Mouse (Mus musculus): ENCODE measurements at regions not wholly inside any gene's neighbourhood (a gene's known extent, or its start where the extent isn't known, plus 50 kb on each side); places are given as distances from the start of the nearest gene placed in this dataset.
A peak's percentile ranks its signal among the peaks of the same experiment; 100 is the strongest.

- WGBS: 55% methylated on average over 5 of the region's 5 CpGs
- H3K4me3 ChIP-seq (ENCODE audit: low read depth, low read length): no peak overlapping the region
- no peak overlapping the region for H3K9ac ChIP-seq (ENCODE audit: low read depth, low read length)
- no peak overlapping the region for H3K27ac ChIP-seq (replicated peaks; ENCODE audit: low read depth, low read length)
- DNase-seq (ENCODE audit: low spot score) (no peak), ATAC-seq (ENCODE audit: low read depth) (no peak)
- H3K4me1 ChIP-seq (ENCODE audit: control insufficient read depth, insufficient read depth, low read length): no peaks in the 10 kb centered on the region
- H3K9me3 ChIP-seq (ENCODE audit: control insufficient read depth, low read length): no peaks in the 10 kb centered on the region
- H3K27me3 ChIP-seq (replicated peaks; ENCODE audit: control insufficient read depth, insufficient read depth, low read length): no peaks in the 10 kb centered on the region
- no peaks in the 10 kb centered on the region for H3K36me3 ChIP-seq (ENCODE audit: control insufficient read depth, insufficient read depth, low read length)
- no peak overlapping the region for H3K4me2 ChIP-seq (ENCODE audit: low read depth, low read length)
Observed at GRCm38 (mm10) chr12:6930726-6931125, 1046.7 kb upstream of the Apob start.

DNA sequence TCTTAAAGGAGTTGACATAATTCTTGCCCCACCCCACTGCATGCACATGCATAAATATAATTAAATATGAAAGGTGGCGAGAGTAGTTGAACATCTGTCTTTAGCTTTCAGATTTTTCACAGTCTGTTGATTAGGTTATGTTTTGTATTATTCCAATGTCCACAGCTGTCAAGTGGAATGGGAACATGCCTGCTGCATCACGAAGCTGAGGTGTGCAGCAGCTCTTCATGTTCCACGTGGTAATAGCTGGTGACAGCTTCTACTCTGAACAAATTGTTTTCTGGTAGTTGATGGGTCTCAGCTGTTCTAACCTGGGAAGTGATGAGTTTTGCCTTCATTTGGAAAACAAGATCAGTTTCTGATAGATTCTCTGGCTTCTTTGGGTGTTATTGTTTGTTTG is 1020.8 kb upstream of the Apob start:
- H3K9ac ChIP-seq (ENCODE audit: low read depth, low read length): no peak overlapping the region
- no peak overlapping the region for H3K4me2 ChIP-seq (ENCODE audit: low read depth, low read length)
- H3K27ac ChIP-seq (replicated peaks; ENCODE audit: low read depth, low read length): no peak overlapping the region
- no peaks in the 10 kb centered on the region for H3K36me3 ChIP-seq (ENCODE audit: control insufficient read depth, insufficient read depth, low read length)
- H3K4me3 ChIP-seq (ENCODE audit: low read depth, low read length): no peak overlapping the region
- no peaks in the 10 kb centered on the region for H3K9me3 ChIP-seq (ENCODE audit: control insufficient read depth, low read length)
- WGBS: 58% methylated on average over 3 of the region's 3 CpGs
- DNase-seq (ENCODE audit: low spot score) (peak; percentile 32), ATAC-seq (ENCODE audit: low read depth) (no peak)
- no peaks in the 10 kb centered on the region for H3K4me1 ChIP-seq (ENCODE audit: control insufficient read depth, insufficient read depth, low read length)
- no peaks in the 10 kb centered on the region for H3K27me3 ChIP-seq (replicated peaks; ENCODE audit: control insufficient read depth, insufficient read depth, low read length)

GRCm38 (mm10) chr12:6984664-6985063 is 992.8 kb upstream of the Apob start:
- H3K9me3 ChIP-seq (ENCODE audit: control insufficient read depth, low read length): no peaks in the 10 kb centered on the region
- ATAC-seq (ENCODE audit: low read depth): no peak
- DNase-seq (ENCODE audit: low spot score): no peak
- no peak overlapping the region for H3K27ac ChIP-seq (replicated peaks; ENCODE audit: low read depth, low read length)
- H3K4me1 ChIP-seq (ENCODE audit: control insufficient read depth, insufficient read depth, low read length): no peaks in the 10 kb centered on the region; the same call in 1 of the 2 replicates
- no peak overlapping the region for H3K4me2 ChIP-seq (ENCODE audit: low read depth, low read length)
- WGBS: 83% methylated on average over 4 of the region's 4 CpGs
- H3K36me3 ChIP-seq (ENCODE audit: control insufficient read depth, insufficient read depth, low read length): no peaks in the 10 kb centered on the region
- no peak overlapping the region for H3K9ac ChIP-seq (ENCODE audit: low read depth, low read length)
- no peak overlapping the region for H3K4me3 ChIP-seq (ENCODE audit: low read depth, low read length)
- no peaks in the 10 kb centered on the region for H3K27me3 ChIP-seq (replicated peaks; ENCODE audit: control insufficient read depth, insufficient read depth, low read length)

DNA sequence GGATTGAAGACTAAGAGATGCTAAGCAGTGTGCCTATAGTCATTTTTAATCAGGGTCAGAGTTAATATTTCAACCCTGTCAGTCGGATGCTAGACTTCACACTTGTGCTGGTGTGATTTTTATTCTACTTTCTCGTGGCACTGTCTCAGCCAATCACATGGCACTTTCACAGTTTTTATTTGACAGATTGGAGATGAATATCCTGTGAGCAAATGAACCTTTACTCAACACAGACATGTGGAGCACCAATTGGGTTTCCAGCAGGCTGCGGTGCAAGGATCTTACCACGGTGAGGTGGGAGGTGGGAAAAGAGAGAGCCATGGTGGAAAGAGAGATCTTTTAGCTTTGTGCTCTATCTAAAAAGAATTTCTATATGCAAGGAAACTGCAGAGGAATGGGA is 949.0 kb upstream of the Apob start:
- no peak overlapping the region for H3K9ac ChIP-seq (ENCODE audit: low read depth, low read length)
- DNase-seq (ENCODE audit: low spot score) (no peak), ATAC-seq (ENCODE audit: low read depth) (no peak)
- H3K9me3 ChIP-seq (ENCODE audit: control insufficient read depth, low read length): no peaks in the 10 kb centered on the region
- H3K4me3 ChIP-seq (ENCODE audit: low read depth, low read length): no peak overlapping the region
- H3K4me1 ChIP-seq (ENCODE audit: control insufficient read depth, insufficient read depth, low read length): no peaks in the 10 kb centered on the region
- H3K27me3 ChIP-seq (replicated peaks; ENCODE audit: control insufficient read depth, insufficient read depth, low read length): no peaks in the 10 kb centered on the region
- H3K27ac ChIP-seq (replicated peaks; ENCODE audit: low read depth, low read length): no peak overlapping the region
- no peaks in the 10 kb centered on the region for H3K36me3 ChIP-seq (ENCODE audit: control insufficient read depth, insufficient read depth, low read length)
- WGBS: 86% methylated on average over 4 of the region's 4 CpGs
- no peak overlapping the region for H3K4me2 ChIP-seq (ENCODE audit: low read depth, low read length)

GRCm38 (mm10) chr12:7029396-7030065 is 947.9 kb upstream of the Apob start:
- H3K27me3 ChIP-seq (replicated peaks; ENCODE audit: control insufficient read depth, insufficient read depth, low read length): no peaks in the 10 kb centered on the region
- no peak overlapping the region for H3K4me2 ChIP-seq (ENCODE audit: low read depth, low read length)
- no peak for ATAC-seq (ENCODE audit: low read depth)
- no peaks in the 10 kb centered on the region for H3K9me3 ChIP-seq (ENCODE audit: control insufficient read depth, low read length)
- no peaks in the 10 kb centered on the region for H3K36me3 ChIP-seq (ENCODE audit: control insufficient read depth, insufficient read depth, low read length)
- WGBS: 65% methylated on average over 4 of the region's 4 CpGs
- H3K27ac ChIP-seq (replicated peaks; ENCODE audit: low read depth, low read length): no peak overlapping the region
- H3K9ac ChIP-seq (ENCODE audit: low read depth, low read length): no peak overlapping the region
- no peak for DNase-seq (ENCODE audit: low spot score)
- H3K4me3 ChIP-seq (ENCODE audit: low read depth, low read length): no peak overlapping the region
- H3K4me1 ChIP-seq (ENCODE audit: control insufficient read depth, insufficient read depth, low read length): no peaks in the 10 kb centered on the region

DNA sequence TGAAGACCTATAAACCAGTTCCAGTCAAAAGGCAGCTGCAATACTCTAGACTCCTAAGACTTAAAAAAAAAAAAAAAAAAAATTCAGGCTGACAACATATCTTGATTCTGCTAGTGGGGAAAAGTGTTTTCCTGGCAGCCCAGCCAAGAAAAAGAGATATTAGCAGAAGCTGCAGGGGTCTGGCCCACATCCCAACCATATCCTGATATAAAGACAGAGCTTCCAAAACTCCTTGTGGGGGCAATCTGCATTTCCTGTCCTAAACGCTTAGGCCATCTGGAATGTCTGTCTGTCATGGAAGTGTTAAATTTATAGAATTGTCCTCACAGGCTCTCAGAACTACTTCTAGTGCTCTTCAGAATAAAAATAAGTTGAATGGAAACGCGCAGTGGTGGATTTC is 926.7 kb upstream of the Apob start:
- no peaks in the 10 kb centered on the region for H3K36me3 ChIP-seq (ENCODE audit: control insufficient read depth, insufficient read depth, low read length)
- 69% methylated on average over 3 of the region's 3 CpGs for WGBS
- H3K4me1 ChIP-seq (ENCODE audit: control insufficient read depth, insufficient read depth, low read length): no peaks in the 10 kb centered on the region
- no peak overlapping the region for H3K9ac ChIP-seq (ENCODE audit: low read depth, low read length)
- DNase-seq (ENCODE audit: low spot score): peak; percentile 48
- no peak for ATAC-seq (ENCODE audit: low read depth)
- H3K9me3 ChIP-seq (ENCODE audit: control insufficient read depth, low read length): no peaks in the 10 kb centered on the region
- no peak overlapping the region for H3K4me3 ChIP-seq (ENCODE audit: low read depth, low read length)
- H3K27ac ChIP-seq (replicated peaks; ENCODE audit: low read depth, low read length): no peak overlapping the region
- H3K27me3 ChIP-seq (replicated peaks; ENCODE audit: control insufficient read depth, insufficient read depth, low read length): no peaks in the 10 kb centered on the region
- no peak overlapping the region for H3K4me2 ChIP-seq (ENCODE audit: low read depth, low read length)

- Histone ChIP-seq H3K36me3 (ENCODE audit: control insufficient read depth, insufficient read depth, low read length) (no peaks in the 10 kb centered on the region), H3K27me3 (replicated peaks; ENCODE audit: control insufficient read depth, insufficient read depth, low read length) (no peaks in the 10 kb centered on the region), H3K9ac (ENCODE audit: low read depth, low read length) (no peak overlapping the region), H3K27ac (replicated peaks; ENCODE audit: low read depth, low read length) (no peak overlapping the region), H3K4me3 (ENCODE audit: low read depth, low read length) (no peak overlapping the region), H3K4me2 (ENCODE audit: low read depth, low read length) (no peak overlapping the region), H3K9me3 (ENCODE audit: control insufficient read depth, low read length) (no peaks in the 10 kb centered on the region), H3K4me1 (ENCODE audit: control insufficient read depth, insufficient read depth, low read length) (no peaks in the 10 kb centered on the region)
- DNase-seq (ENCODE audit: low spot score) (no peak), ATAC-seq (ENCODE audit: low read depth) (no peak)
- 71% methylated on average over 2 of the region's 2 CpGs for WGBS
Observed at GRCm38 (mm10) chr12:7054575-7054974, 922.9 kb upstream of the Apob start.

DNA sequence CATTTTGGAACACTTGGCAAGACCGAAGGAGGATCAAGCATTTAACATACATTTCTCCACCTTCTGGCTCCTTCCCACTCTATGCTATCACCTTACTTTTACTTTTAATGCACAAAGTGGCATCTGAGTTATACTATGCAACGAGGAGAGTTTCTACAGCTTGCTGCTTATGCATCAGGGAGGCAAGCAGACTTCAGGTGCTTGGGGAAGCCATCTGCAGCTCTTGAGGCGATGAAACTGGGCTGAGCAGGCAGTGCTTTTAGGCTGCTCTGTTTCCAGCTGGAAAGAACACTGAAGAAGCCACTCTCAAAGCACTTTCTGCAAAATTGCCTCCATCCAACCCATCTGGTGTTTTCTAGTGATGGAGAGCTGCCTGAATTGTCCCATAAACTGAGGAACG is 882.9 kb upstream of the Apob start:
- ATAC-seq (ENCODE audit: low read depth) (no peak), DNase-seq (ENCODE audit: low spot score) (no peak)
- H3K9me3 ChIP-seq (ENCODE audit: control insufficient read depth, low read length): no peaks in the 10 kb centered on the region
- no peak overlapping the region for H3K4me3 ChIP-seq (ENCODE audit: low read depth, low read length)
- H3K4me2 ChIP-seq (ENCODE audit: low read depth, low read length): no peak overlapping the region
- H3K4me1 ChIP-seq (ENCODE audit: control insufficient read depth, insufficient read depth, low read length): no peaks in the 10 kb centered on the region
- H3K27me3 ChIP-seq (replicated peaks; ENCODE audit: control insufficient read depth, insufficient read depth, low read length): no peaks in the 10 kb centered on the region
- 78% methylated on average over 4 of the region's 4 CpGs for WGBS
- no peak overlapping the region for H3K27ac ChIP-seq (replicated peaks; ENCODE audit: low read depth, low read length)
- H3K9ac ChIP-seq (ENCODE audit: low read depth, low read length): no peak overlapping the region
- H3K36me3 ChIP-seq (ENCODE audit: control insufficient read depth, insufficient read depth, low read length): no peaks in the 10 kb centered on the region

- H3K27ac ChIP-seq (replicated peaks; ENCODE audit: low read depth, low read length): no peak overlapping the region
- no peaks in the 10 kb centered on the region for H3K4me1 ChIP-seq (ENCODE audit: control insufficient read depth, insufficient read depth, low read length)
- H3K4me2 ChIP-seq (ENCODE audit: low read depth, low read length): no peak overlapping the region
- 27% methylated on average over 1 of the region's 1 CpGs for WGBS
- H3K27me3 ChIP-seq (replicated peaks; ENCODE audit: control insufficient read depth, insufficient read depth, low read length): no peaks in the 10 kb centered on the region
- H3K9me3 ChIP-seq (ENCODE audit: control insufficient read depth, low read length): no peaks in the 10 kb centered on the region
- no peak overlapping the region for H3K9ac ChIP-seq (ENCODE audit: low read depth, low read length)
- H3K4me3 ChIP-seq (ENCODE audit: low read depth, low read length): no peak overlapping the region
- no peak for ATAC-seq (ENCODE audit: low read depth)
- no peaks in the 10 kb centered on the region for H3K36me3 ChIP-seq (ENCODE audit: control insufficient read depth, insufficient read depth, low read length)
- no peak for DNase-seq (ENCODE audit: low spot score)
Observed at GRCm38 (mm10) chr12:7095440-7095839, 882.0 kb upstream of the Apob start.
